Mouse (Mus musculus) spleen, postnatal 14 days (tissue): Measurements from ENCODE around the gene Lzts3.

ENCODE experiments used
- DNase-seq, 2 experiments: peaks; one replicate each; pipeline ENCODE4 v3.0.0; 2021 to 2022; ENCODE audit warnings: low spot score in 2 of 2

Lzts3 gene

GRCm38 (mm10) chr2:130635847-130636246 is 6.8 kb downstream of the Lzts3 start:
- no peak for DNase-seq

GRCm38 (mm10) chr2:130634739-130635411 is 7.7 kb downstream of the Lzts3 start:
- DNase-seq = no peak

GRCm38 (mm10) chr2:130634006-130634738 is 8.4 kb downstream of the Lzts3 start:
- no peak for DNase-seq

DNA sequence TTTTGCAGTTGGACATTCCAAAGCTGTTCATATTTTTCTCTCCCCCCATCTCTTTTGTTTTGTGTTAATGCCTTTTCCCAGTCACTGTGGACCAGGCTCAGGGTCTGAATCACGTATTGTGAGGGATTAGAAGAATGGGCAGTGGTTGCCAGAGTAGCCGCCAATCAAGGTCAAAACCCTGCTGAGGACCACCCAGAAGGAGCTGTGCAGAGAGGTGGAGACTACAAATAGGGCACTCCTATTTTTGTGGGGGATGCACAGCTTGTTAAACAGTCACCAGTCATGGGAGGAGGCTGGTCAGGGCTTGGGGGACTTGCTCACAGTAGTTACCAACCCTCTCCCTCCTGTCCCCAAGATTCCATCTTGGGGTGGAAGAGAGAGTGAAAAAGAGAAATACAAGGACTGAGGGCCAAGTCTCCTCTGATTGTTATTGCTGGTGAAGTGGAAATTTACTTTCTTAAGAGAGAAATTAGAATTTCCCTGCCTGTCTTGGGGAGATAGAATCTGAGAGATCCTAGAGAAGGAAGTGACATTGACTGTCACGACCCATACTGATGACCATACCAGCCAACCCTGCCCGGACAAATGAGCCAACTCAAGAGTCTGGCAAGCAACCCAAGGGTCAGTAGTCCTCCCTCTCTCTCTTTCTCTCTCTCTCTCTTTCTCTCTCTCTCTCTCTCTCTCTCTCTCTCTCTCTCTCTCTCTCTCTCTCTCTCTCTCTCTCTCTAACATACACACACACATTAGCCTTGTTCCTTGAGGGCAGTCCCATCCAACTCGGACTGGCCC is 9.5 kb downstream of the Lzts3 start:
- DNase-seq = no peak

DNA sequence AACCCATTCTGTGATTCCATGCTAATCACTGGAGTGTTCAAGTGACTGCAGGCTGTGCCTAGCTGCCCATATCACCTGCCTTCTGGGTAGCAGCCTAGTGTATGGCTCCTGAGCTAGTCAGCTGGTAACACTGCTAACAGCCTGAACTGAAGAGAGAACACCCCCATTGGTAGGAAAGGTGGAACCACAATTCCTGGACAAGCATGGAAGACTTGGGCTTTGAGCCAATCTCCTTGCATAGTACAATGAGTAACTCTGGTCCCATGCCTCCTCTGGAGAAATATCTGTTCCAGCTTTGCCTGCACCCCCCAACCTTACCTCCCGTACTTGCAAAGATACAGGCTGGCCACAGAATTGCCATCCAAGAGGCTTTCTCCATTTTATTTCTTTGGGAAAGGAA is 10.2 kb downstream of the Lzts3 start:
- no peak for DNase-seq

DNA sequence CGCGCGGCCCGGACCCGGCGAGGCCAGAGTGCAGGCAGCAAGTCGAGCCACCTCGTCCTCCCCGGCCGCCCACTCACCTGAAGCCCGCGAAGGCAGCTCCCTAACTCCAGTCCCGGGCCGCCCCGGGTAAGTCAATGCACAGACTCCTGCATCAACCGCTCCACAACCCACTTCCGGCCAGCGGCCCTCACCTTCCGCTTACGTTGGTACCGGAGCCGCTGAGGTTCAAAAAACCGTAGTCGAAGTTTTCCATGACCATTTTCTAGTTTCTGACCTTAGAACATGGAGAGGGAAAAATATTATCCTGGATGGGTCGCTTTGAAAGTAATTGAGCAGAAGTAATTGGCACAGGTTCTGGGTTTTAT is 12.8 kb downstream of the Lzts3 start, which contains the start of the genes Fastkd5 and Ubox5:
TSS of gene Fastkd5 (minus strand) at position 189 of the 365 bp plus-strand sequence.
TSS of gene Ubox5 (minus strand) at position 200 of the 365 bp plus-strand sequence.
- DNase-seq = peak; percentile 80 to 86

DNA sequence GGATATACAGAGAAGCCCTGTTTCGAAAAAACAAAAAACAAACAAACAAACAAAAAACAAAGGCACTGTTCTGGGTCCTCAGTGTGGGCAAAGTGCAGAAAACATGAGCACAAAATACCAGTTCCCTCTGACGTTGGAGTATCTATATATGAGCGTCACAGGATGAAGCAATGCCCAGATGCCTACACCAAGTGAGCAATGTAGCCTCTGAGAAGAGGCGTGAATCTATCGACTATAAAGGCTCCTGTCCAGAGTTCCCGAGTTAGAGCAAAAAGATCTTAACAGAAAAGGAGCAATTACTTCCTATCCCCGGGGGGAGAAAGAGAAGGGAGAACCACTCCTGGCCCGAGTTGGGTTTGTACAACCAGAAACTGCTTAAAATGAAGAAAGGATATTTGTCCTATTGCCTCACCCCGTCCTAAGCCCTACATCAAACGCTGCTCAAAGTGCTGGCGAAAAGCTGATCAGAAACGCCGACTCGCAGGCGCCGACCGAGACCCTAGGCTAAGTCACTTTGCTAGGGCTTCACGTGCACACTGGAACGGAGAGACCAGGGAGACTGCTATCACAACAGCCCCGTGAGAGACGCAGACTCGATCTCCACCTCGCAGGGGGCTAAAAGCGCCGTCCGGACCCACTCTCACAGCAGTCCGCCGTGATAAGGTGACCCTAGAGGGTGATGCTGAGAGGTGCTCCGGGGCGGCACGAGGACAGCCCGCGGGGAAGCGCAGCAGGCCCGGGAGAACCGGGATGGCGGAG is 13.3 kb downstream of the Lzts3 start:
- no peak for DNase-seq

DNA sequence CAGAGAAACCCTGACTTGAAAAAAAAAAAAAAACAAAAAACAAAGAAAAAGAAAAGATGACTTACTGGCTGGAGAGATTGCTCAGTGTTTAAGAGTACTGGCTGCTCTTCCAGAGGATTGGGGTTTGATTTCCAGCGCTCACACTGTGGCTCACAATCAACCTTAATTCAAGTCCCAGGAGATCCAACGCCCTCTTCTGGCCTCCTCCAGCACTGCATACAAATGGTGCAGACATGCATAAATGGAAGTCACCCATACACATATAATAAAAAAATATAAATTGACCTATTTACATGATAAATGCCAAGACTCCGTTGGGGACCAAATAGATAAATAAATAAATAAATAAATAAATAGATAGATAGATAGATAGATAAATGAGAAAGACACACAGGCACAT is 14.2 kb downstream of the Lzts3 start:
- DNase-seq = no peak

DNA sequence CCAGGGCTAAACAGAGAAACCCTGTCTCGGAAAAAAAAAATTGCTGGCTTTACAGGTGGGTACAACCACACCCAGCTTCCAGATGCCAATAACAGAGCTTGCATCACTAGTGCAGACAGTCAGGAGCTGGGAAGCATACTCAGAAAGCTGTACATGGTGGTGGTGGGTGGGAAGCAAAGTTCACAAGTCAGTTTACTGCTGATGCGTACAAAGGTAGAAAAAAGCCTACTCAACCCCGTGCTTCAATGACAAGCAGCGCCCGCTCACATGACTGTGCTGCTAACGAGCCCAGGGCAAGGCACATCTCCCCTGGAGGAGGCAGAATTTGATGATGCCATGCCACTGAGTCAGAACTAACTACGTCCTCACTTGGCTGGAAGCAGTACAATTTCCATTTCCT is 23.6 kb downstream of the Lzts3 start:
- no peak for DNase-seq

DNA sequence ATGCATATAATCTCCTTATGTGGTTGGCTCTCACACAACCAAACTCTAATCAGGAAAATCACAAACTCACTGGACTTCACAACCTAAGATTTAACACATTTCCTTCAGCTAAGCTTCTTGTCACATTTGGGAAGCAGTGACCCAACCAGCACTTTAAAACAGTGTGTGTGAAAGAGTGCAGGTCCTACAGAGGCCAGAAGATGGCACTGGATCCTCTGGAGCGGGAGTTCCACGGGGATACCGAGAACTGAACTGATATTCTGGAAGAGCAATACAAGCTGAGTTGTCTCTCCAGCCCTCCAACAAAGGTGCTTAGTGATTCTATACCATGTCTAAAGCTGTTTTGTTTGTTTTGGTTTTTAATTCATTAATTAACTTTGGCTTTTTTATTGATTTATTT is 29.5 kb downstream of the Lzts3 start:
- DNase-seq = no peak

GRCm38 (mm10) chr2:130602195-130602594 is 40.4 kb downstream of the Lzts3 start:
- DNase-seq = no peak

DNA sequence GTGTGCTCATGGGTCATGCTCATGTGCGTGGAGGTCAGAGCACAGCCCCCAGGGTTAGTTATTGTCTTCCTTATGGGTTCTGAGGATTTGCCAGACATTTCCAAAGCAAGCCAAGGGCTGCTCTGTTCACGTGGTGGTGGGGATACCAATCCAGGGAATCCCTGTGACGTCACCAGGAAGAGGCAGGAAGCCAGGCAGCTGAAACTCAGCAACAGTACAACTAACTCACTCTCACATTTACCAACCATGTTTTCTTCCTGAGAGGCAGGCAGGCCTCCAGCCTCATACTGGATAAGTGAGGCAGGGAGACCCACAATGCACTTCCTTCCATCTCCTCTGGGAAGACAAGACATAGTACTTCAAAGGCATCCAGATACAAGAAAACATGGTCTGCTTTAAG is 44.2 kb downstream of the Lzts3 start:
- DNase-seq = no peak

- no peak for DNase-seq
These were observed 45.0 kb downstream of the Lzts3 start for GRCm38 (mm10) chr2:130597601-130598010.

GRCm38 (mm10) chr2:130595596-130595995 is 47.0 kb downstream of the Lzts3 start:
- no peak for DNase-seq

GRCm38 (mm10) chr2:130591016-130591415 is 51.6 kb downstream of the Lzts3 start:
- no peak for DNase-seq

- no peak for DNase-seq
These were observed 52.8 kb downstream of the Lzts3 start for GRCm38 (mm10) chr2:130589761-130590160.

DNA sequence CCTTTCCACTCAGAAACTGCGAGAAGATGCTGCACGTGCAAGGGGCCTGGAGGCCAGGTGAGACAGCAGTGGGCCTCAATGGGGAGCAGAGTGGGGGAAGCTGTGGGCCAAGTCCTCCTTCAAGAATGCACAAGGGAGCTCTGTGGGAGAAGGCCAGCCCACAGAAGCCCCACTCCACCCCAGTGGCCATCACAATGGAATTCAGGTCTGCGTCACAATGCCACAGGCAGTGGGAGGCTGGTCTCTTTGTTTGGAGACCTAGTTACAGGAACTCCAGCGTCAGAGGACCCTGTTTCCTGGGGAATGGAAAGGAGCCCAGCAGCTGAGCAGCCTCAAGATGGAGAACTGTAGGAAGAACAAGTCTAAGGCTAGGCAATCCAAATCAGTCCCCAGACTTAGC is 53.4 kb downstream of the Lzts3 start:
- no peak for DNase-seq

DNA sequence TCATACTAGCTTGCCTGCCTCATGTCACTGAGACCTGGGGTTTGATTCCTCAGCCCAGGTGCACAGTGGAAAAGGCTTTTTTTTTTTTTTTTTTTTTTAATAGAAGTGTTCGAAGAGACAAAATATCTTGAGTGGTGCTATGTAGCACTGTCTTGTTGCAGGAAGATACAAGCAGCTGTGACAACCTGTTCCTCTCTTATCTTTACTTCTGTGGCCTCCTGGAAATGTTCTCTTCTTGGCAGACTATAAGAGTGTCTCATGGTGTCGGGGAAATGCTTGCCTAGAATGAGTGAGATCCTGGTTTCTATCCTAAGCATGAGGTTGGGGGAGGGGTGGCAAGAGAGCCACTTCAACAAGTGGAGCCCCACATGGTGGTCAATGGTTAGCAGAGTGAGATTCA is 54.2 kb downstream of the Lzts3 start:
- no peak for DNase-seq

DNA sequence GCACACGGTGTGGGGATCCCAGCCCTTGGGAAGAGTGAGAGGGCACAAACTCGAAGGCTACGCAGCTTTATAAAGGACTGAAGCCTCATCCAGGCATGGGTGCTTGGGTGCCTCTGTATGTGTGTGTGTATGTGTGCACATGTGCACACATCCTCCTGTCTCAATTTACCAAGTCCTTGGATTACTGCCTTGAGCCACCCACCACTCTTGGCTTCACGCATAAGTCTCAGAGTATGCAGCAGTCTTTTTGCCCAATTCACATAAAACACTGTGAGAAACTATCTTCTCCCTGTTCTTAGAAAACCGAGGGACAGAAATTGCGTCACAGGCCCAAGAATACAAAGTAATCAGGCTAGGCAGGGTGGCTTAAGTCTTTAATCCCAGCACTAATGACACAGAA is 56.6 kb downstream of the Lzts3 start:
- DNase-seq = no peak

DNA sequence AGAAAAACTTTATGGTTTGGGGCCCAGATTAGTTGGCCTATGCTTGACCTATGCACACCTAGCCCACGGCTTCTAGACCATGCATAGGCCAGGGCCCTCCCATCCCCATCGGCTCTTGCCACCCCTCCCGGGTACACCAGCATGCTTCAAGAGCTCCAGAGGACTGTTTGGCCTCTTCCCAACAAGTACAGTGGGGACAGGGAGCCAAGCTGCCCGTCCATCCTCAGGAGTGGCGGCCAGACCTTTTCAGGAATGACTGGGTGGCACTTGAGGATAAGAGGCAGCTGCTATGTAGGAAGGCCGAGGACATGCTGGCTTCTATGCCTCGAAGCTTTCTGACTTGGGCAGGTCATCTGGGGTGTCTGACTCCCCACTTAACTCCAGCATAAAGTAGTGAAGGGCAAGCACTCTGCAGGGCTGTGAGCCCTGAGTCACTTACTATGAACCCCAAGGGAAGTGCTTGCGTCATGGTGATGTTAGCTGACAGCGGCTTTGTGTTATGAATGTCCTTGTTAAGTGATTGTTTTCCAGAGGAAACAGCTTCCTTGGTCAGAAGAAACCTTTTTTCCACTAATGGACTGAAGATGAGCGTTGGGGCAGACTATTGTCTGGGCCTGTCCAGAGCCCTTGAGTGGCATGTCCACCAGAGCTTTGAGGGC is 58.6 kb downstream of the Lzts3 start:
- no peak for DNase-seq
